Mouse (Mus musculus) liver, embryonic 15.5 days (tissue): Measurements from ENCODE around the gene Zmym2. TPM values are rescaled to one million over a fixed set of nuclear protein-coding genes. Genes with fewer than 3 reads are reported as not detected.

Experiments used
- ATAC-seq: fragments of 200-750 bp; cut with Nextera tagmentation; 2 replicates; pipeline ENCODE4 v1.8.0; 2017; ENCODE audit warnings: moderate number of reproducible peaks, mild to moderate bottlenecking, moderate library complexity; ENCODE audit not compliant: insufficient read depth
- H3K27ac ChIP-seq: fragments of 300-500 bp; sonication (generic); replicated peaks from 2 replicates; pipeline ENCODE4 v1.5.1; 2015; ENCODE audit warnings: mild to moderate bottlenecking, inconsistent platforms
- H3K27me3 ChIP-seq: fragments of 300-500 bp; sonication (generic); 2 replicates; pipeline ENCODE4 v1.6.1; 2015; ENCODE audit warnings: mild to moderate bottlenecking, inconsistent platforms
- H3K36me3 ChIP-seq: fragments of 300-500 bp; sonication (generic); replicated peaks from 2 replicates; pipeline ENCODE4 v1.6.1; 2015; ENCODE audit warnings: moderate library complexity, mild to moderate bottlenecking, inconsistent platforms
- H3K4me1 ChIP-seq: fragments of 300-500 bp; sonication (generic); replicated peaks from 2 replicates; pipeline ENCODE4 v1.6.1; 2015; ENCODE audit warnings: inconsistent platforms
- H3K4me2 ChIP-seq: fragments of 300-500 bp; sonication (generic); 2 replicates; pipeline ENCODE4 v1.6.1; 2015; ENCODE audit warnings: moderate library complexity, mild to moderate bottlenecking, inconsistent platforms
- H3K4me3 ChIP-seq: fragments of 300-500 bp; sonication (generic); replicated peaks from 2 replicates; pipeline ENCODE4 v1.5.1; 2015; ENCODE audit warnings: mild to moderate bottlenecking, inconsistent platforms
- H3K9ac ChIP-seq: fragments of 300-500 bp; sonication (generic); 2 replicates; pipeline ENCODE4 v1.6.1; 2015; ENCODE audit warnings: moderate library complexity, mild to moderate bottlenecking, inconsistent platforms
- H3K9me3 ChIP-seq: fragments of 300-500 bp; sonication (generic); replicated peaks from 2 replicates; pipeline ENCODE4 v1.6.1; 2016; ENCODE audit warnings: inconsistent platforms
- WGBS: fragments of 180-500 bp; shearing (Covaris S2); methylation state at CpG from one replicate; pipeline ENCODE4 v1.1.7; 2015; ENCODE audit warnings: mixed read lengths; ENCODE audit not compliant: insufficient replicate concordance; 5-methylcytosine and 5-hydroxymethylcytosine counted together
- polyA plus RNA-seq: library from polyadenylated mRNA; unstranded; fragments of >200 nt; fragmentation: Nextera tagmentation; extraction: Ambion mirVana; gene quantifications from 2 replicates; pipeline ENCODE4 v1.2.1, GENCODE M21; 2015

Gene Zmym2
- polyA plus RNA-seq, 1 experiment from 2014 or later: 7.9 TPM

DNA sequence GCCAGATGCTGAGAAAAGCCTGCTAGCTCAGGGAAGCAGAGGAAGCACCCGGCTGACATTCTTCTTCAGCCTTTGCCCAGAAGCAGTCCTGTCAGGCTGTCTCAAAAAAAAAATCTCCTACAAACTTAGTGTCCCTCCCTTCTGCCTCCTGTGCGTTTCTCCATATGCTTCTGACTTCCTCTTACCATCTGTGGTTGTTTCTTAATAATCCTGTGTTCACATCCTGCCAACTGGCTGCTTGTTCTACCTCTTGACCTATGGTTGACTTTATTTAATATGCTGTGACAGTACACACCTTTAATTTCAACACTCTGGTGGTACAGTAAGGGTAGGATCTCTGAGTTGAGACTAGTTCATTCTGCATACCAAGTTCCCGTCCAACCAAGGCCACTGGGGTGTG, 32.1 kb downstream of the Zmym2 start:
- no peaks in the 10 kb centered on the region for H3K4me1 ChIP-seq
- 44% methylated on average over 3 of the region's 3 CpGs for WGBS
- no peak overlapping the region for H3K4me2 ChIP-seq
- H3K9me3 ChIP-seq: no peaks in the 10 kb centered on the region
- ATAC-seq: no peak
- no peak overlapping the region for H3K9ac ChIP-seq
- no peaks in the 10 kb centered on the region for H3K27me3 ChIP-seq
- no peak overlapping the region for H3K4me3 ChIP-seq
- no peak overlapping the region for H3K27ac ChIP-seq
- peaks cover 20% of the 10 kb centered on the region; the same call in 1 of the 2 replicates for H3K36me3 ChIP-seq

DNA sequence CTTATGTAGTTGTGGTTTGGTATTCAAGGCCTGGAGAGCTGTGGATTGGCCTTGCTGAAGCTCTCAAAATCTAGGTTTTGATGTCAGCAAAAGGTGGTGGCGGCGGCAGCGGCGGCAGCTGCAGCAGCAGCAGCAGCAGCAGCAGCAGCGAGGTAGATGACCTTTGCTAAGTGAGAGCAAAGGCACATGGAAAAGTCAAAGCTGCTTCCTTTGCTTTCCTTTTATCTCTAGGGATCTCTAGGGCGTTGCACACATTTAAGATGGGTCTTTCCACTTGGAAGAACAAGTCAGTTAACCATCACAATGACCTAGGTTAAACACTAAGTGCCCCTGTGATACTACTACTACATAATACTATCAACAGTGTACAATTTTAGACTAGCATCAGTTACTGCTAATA, 49.0 kb downstream of the Zmym2 start:
- 84% methylated on average over 6 of the region's 6 CpGs for WGBS
- H3K4me3 ChIP-seq: no peak overlapping the region
- no peak for ATAC-seq

DNA sequence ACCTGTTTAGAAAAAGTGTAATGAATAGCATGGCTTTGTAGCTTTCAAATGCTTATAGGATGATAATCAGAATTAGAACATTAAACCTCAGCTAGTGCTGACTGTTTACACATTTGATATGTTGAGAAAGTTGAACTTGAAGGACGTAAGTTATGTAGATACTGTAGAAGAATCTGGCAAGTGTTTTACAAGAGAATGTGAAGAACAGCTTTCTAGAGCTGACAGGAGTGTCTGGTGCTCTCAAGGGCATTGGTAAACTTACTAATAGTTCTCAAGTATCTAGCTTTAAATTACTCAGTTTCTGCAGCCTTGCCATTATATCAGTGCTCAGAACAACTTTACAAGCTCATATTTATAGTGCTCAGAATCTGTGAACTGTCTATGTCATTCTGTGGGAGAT, 53.5 kb downstream of the Zmym2 start:
- Histone ChIP-seq H3K27ac (no peak overlapping the region), H3K4me3 (no peak overlapping the region), H3K9me3 (no peaks in the 10 kb centered on the region), H3K4me1 (no peaks in the 10 kb centered on the region), H3K36me3 (peaks cover 61% of the 10 kb centered on the region), H3K9ac (no peak overlapping the region), H3K27me3 (no peaks in the 10 kb centered on the region), H3K4me2 (no peak overlapping the region)
- WGBS: 83% methylated on average over 1 of the region's 1 CpGs
- ATAC-seq: no peak

More for the DNA sequence above, 49.0 kb downstream of the Zmym2 start:
- no peak overlapping the region for H3K4me2 ChIP-seq
- no peaks in the 10 kb centered on the region for H3K9me3 ChIP-seq
- peaks cover 38% of the 10 kb centered on the region for H3K36me3 ChIP-seq
- H3K9ac ChIP-seq: no peak overlapping the region
- no peak overlapping the region for H3K27ac ChIP-seq
- H3K4me1 ChIP-seq: no peaks in the 10 kb centered on the region
- H3K27me3 ChIP-seq: no peaks in the 10 kb centered on the region

DNA sequence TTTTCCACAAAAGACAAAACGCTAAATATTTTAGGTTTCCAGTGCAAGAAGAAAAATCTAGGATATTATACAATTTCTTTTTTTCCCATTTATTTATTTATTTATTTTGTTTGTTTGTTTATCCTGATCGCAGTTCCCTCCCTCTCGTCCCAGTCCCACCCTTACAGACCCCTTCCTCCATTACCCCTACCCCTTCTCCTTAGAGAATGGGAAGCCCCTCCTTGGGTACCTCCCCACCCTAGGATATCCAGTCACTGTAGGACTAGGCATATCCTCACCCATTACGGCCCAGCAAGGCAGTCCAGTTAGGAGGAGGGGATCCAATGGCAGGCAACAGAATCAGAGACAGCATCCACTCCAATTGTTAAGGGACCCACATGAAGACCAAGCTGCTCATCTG, 66.5 kb downstream of the Zmym2 start:
- Histone ChIP-seq H3K27ac (no peak overlapping the region), H3K36me3 (peaks cover 51% of the 10 kb centered on the region), H3K9ac (no peak overlapping the region), H3K4me2 (no peak overlapping the region), H3K27me3 (no peaks in the 10 kb centered on the region), H3K9me3 (no peaks in the 10 kb centered on the region), H3K4me3 (no peak overlapping the region), H3K4me1 (peaks cover 8% of the 10 kb centered on the region; the same call in 1 of the 2 replicates)
- no peak for ATAC-seq
- 76% methylated on average over 4 of the region's 4 CpGs for WGBS

DNA sequence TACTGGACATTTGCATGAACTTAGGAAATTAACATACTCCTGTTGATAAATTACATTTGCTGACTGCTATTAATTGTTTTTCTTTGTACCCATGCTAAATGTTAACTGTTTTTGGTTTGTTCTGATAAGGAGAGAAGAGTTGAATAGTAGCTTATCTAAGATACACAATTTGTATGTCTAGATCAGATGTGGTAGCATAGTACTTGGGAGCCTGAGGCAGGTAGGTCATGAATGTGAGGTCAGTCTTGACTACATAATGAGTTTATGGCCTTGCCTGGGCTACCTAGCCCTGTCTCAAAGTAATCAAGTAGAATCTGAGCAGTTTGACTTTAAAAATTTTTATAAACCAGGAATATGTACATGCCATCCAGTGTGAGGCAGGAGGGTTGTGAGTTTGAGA, 67.9 kb downstream of the Zmym2 start:
- ATAC-seq: 0 out of 2 replicates have a peak, but pooled peaks have one; percentile 51
- Histone ChIP-seq H3K4me2 (no peak overlapping the region), H3K4me1 (peaks cover 8% of the 10 kb centered on the region; the same call in 1 of the 2 replicates), H3K4me3 (no peak overlapping the region), H3K9ac (no peak overlapping the region), H3K27ac (no peak overlapping the region), H3K36me3 (peaks cover 49% of the 10 kb centered on the region), H3K9me3 (no peaks in the 10 kb centered on the region), H3K27me3 (no peaks in the 10 kb centered on the region)

DNA sequence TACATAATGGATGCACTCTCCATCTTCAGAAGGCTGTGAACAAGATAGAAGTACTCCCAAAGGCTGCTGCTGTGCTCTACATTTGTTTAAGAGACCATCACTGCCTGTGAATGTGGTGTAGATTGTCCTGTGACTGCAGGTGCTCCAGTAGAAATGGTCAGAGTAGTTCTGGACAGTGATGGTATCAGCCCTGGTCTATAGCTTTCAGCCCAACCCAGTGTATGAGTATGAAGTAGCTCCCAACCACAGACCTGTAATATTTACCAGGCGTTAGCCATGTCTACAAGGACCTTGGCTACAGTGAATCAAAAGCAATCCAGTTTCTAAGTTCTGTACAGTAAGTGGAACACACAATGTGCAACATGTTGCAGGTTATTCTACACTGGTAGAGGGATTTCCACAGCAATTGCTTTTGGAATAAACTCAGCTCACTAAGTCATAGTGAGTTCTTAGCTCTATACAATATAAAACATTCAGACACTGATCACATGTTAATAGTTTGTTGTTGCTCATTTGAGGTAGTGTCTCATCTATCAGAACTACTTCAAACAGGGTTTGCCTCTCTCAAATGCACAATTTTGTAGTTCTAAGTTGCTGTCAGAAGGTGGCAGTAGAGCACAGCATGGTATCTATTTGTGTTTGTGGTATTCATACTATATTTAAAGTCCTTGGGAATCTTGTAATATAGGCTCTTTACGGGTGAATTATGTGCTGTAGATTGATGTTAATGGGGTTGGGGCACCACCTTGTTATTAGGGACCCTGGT, 77.7 kb downstream of the Zmym2 start:
- Histone ChIP-seq H3K4me1 (no peaks in the 10 kb centered on the region), H3K9me3 (no peaks in the 10 kb centered on the region), H3K27ac (no peak overlapping the region), H3K9ac (no peak overlapping the region), H3K4me3 (no peak overlapping the region), H3K36me3 (peaks cover 3% of the 10 kb centered on the region), H3K27me3 (no peaks in the 10 kb centered on the region), H3K4me2 (no peak overlapping the region)
- WGBS: 39% methylated on average over 2 of the region's 2 CpGs
- ATAC-seq: no peak

DNA sequence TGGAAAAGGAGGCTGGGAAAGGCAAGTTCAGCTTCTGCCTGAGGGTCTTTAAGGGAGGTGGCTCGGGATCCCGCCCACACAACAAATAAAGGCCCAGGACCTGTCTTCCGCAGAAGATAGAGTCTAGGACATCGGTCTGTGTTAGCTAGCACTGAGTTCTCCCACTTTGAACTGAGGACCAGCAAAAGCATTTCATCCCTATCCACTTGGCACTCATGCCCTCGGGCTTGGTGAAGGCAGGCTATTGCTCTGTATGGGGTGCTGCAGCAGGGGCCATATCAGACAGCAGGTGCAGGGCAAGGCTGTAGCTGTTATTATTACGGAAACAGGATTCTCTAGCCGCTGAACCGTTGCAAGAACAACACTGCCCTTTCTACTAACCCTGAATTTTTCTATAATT, 83.2 kb downstream of the Zmym2 start:
- Histone ChIP-seq H3K4me1 (no peaks in the 10 kb centered on the region), H3K9ac (no peak overlapping the region), H3K4me3 (no peak overlapping the region), H3K9me3 (no peaks in the 10 kb centered on the region), H3K36me3 (no peaks in the 10 kb centered on the region), H3K27me3 (no peaks in the 10 kb centered on the region), H3K27ac (no peak overlapping the region), H3K4me2 (no peak overlapping the region)
- 66% methylated on average over 8 of the region's 8 CpGs for WGBS
- no peak for ATAC-seq

DNA sequence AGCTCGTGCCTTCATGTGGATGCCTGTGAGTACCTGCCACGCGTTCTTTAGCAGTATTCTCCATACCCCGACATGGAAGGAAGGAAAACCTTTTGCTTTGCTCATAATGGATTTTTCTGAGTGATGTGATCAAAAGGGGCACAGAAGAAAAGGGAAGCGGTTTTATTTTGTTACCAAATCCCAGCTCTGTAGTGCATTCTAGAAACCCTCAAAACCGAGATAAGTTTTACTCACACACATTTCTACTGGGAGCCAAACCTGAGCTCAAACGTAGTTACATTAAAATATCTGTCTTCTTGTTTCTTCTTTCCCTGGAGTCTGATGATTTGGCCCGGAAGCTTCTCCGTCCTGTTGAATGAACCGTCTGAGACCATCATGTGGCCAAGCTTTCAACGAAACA, 83.7 kb downstream of the Zmym2 start:
- Histone ChIP-seq H3K27ac (no peak overlapping the region), H3K9me3 (no peaks in the 10 kb centered on the region), H3K27me3 (no peaks in the 10 kb centered on the region), H3K4me1 (no peaks in the 10 kb centered on the region), H3K4me3 (no peak overlapping the region), H3K4me2 (no peak overlapping the region), H3K9ac (no peak overlapping the region), H3K36me3 (no peaks in the 10 kb centered on the region)
- no peak for ATAC-seq
- 49% methylated on average over 11 of the region's 11 CpGs for WGBS

DNA sequence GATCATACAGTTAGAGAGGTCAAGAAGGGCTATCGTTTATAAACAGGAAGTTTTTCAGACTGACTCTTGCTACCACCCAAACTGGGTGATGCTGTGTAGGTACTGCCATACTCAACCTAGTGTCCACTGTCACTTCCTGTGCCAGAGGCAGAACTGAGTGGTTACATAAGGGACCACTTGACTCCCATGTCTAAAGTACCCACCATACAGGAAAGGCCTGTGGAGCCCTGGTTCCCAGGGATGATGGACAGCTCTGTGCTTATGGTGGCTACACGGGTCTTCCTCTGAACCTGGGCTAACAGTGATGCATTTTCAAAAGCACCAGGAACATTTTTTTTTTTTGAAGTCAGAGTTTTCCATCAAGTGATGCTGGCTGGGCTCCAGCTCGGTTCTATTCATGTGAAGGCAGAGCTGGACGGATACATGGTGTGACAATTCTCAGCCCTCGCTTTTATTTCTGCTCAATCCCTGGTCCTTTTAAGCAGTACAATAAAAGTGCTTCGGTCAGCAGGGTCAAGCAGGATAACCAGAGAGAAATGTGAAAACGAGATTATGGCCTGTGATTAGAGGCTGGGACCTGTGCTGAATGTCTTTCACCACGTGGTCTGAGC, 91.7 kb downstream of the Zmym2 start:
- Histone ChIP-seq H3K4me3 (no peak overlapping the region), H3K4me1 (no peaks in the 10 kb centered on the region), H3K27ac (no peak overlapping the region), H3K27me3 (no peaks in the 10 kb centered on the region), H3K9me3 (no peaks in the 10 kb centered on the region), H3K36me3 (no peaks in the 10 kb centered on the region), H3K9ac (no peak overlapping the region), H3K4me2 (no peak overlapping the region)
- ATAC-seq: no peak
- WGBS: 41% methylated on average over 8 of the region's 8 CpGs

DNA sequence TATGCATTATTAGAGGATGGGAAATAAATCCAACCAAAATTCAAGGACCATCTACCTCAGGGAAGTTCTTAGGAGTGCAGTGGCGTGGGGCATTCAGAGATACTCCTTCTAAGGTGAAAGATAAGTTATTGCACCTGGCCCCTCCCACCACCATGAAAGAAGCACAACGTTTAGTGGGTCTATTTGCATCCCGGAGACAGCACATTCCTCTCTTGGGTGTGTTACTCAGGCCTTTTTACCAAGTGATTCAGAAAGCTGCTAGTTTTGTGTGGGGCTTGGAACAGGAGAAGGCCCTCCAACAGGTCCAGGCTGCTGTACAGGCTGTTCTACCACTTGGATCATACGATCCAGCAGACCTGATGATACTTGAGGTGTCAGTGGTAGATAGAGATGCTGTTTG, 102.2 kb downstream of the Zmym2 start:
- 57% methylated on average over 4 of the region's 4 CpGs for WGBS
- H3K27me3 ChIP-seq: no peaks in the 10 kb centered on the region
- H3K27ac ChIP-seq: no peak overlapping the region
- no peak for ATAC-seq
- no peak overlapping the region for H3K9ac ChIP-seq
- H3K4me2 ChIP-seq: no peak overlapping the region
- no peak overlapping the region for H3K4me3 ChIP-seq
- H3K9me3 ChIP-seq: no peaks in the 10 kb centered on the region
- no peaks in the 10 kb centered on the region for H3K36me3 ChIP-seq
- H3K4me1 ChIP-seq: no peaks in the 10 kb centered on the region
